Mouse (Mus musculus): Measurements from ENCODE around the gene Sestd1.

DNA sequence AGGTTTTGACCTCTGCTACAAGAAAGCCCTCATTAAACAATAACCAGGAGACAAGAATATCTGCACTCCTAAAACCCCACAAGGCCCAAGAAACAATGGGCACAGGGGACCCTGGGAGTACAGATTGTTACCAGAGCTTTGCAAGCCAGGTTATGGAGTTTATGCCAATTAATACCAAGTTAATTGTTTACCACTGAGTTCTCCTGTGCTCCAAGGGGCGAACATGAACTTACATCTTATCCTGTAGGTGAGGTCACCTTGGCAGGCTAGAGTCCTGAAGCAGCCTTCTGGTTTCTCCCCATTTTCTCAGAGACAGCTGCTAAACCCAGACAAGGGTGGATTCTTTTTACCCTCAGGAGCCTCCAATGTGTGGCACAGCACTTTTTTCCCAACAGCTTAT is 32.0 kb downstream of the Sestd1 start:
- TF ChIP-seq CTCF (IDR thresholded peaks at IDR 0.05; ENCODE audit: extremely low read depth, insufficient read length, insufficient replicate concordance, low read depth, low read length) (no peak), POLR2A (IDR thresholded peaks at IDR 0.05; ENCODE audit: low read depth, low read length) (no peak)
